Mouse (Mus musculus): Measurements from ENCODE around the gene Dvl3. TPM values are rescaled to one million over a fixed set of nuclear protein-coding genes. Genes with fewer than 3 reads are reported as not detected.
"Not testable (repeated sequence)": the region's sequence is repeated elsewhere in the genome, so short reads cannot be mapped to it uniquely, and the experiment has no call there.

The Dvl3 gene
- polyA plus RNA-seq, 1 experiment from 2014 or later, result 36.2 TPM

DNA sequence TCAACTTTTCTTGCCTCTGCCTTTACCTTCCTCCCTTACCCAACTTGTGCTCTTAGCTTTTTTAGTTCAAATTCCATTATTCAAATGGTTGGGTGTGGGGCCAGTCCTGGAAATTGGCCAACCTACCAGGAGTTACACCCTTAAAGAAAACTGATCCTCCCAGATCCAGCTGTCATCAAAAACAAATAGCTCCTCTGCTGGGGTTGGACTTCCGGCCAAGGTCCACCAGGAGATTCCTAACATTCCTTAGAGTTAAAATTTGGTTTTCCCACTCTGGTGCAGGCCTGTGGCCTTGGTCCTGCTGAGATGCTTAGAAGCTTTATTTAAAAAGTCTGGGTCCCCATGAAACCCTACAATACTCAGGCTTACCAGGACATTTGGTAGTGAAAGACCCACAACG is 38.3 kb upstream of the Dvl3 start:
- no peak overlapping the region for H3K27ac ChIP-seq (ENCODE audit: low read length)
- no peak overlapping the region for H3K4me2 ChIP-seq (ENCODE audit: low read length)
- no peaks in the 10 kb centered on the region for H3K27me3 ChIP-seq (ENCODE audit: control insufficient read depth, insufficient read depth, low read depth, low read length)
- ATAC-seq, result no peak
- no peaks in the 10 kb centered on the region for H3K36me3 ChIP-seq (ENCODE audit: control insufficient read depth, insufficient read depth, low read length)
- no peak overlapping the region for H3K9ac ChIP-seq (ENCODE audit: low read depth, low read length)
- H3K4me1 ChIP-seq (ENCODE audit: control insufficient read depth, insufficient read depth, low read length), result no peaks in the 10 kb centered on the region
- 67% methylated on average over 2 of the region's 2 CpGs for WGBS
- H3K4me3 ChIP-seq (ENCODE audit: low read depth, low read length), result no peak overlapping the region
- H3K9me3 ChIP-seq (replicated peaks; ENCODE audit: control insufficient read depth, low read length, poor library complexity, severe bottlenecking), result no peaks in the 10 kb centered on the region

DNA sequence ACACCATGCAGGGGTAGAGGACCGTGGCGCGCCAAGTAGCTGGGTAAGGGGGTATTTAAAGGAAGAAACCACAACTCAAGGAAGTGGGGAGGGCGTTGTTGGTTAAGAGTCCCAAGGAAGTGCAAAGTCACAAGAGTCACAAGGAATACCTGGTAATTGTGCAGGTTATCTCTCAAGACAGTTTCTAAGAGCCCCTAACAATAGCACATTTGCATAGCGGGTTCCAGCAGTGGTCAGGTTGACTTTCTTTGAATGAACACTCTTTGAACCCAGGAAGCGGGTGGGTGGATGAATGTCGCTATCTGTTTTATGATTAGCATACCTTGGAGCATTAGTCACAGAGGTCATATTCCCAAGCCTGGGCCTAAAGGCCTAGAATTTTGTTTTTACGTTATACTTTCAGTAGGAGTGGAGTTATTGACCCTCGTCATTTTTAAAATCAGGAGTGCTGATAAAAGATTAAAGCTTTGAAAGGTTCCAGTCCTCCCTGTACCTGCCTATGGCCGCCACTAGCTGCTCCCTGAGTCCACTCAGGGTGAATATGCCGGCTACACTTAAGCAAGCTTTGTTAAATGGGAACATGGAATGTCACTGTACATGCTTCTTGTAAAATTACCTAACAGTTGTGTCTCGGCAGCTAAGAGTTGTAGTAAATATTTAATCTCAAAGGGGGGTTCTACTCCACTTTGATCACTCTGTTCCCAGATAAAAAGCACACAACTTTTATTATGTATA is 37.6 kb upstream of the Dvl3 start:
- H3K27ac ChIP-seq (ENCODE audit: low read length); H3K9me3 ChIP-seq (replicated peaks; ENCODE audit: control insufficient read depth, low read length, poor library complexity, severe bottlenecking); H3K4me1 ChIP-seq (ENCODE audit: control insufficient read depth, insufficient read depth, low read length); ATAC-seq; H3K4me3 ChIP-seq (ENCODE audit: low read depth, low read length); H3K9ac ChIP-seq (ENCODE audit: low read depth, low read length); H3K4me2 ChIP-seq (ENCODE audit: low read length); H3K36me3 ChIP-seq (ENCODE audit: control insufficient read depth, insufficient read depth, low read length); H3K27me3 ChIP-seq (ENCODE audit: control insufficient read depth, insufficient read depth, low read depth, low read length): not testable (repeated sequence)
- 96% methylated on average over 12 of the region's 12 CpGs for WGBS

DNA sequence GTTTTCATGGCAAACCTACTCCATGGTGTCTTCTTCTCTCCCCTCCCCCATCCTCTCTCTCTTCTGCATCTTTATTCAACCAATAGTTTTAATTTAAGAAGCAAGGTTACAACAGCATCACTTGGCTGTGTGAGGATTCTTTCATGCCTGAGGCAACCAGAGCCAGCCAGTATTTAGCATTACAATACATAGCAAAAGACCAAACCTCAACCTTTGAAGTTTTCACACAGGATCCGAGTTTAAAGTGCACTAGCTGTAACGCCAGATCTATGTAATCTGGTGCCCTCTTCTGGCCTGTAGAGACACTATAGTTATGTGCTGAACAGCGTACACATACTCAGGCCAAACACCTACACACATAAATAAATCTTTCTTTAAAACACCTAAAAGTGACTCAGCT is 36.7 kb upstream of the Dvl3 start:
- H3K9me3 ChIP-seq (replicated peaks; ENCODE audit: control insufficient read depth, low read length, poor library complexity, severe bottlenecking), result no peaks in the 10 kb centered on the region
- no peaks in the 10 kb centered on the region for H3K27me3 ChIP-seq (ENCODE audit: control insufficient read depth, insufficient read depth, low read depth, low read length)
- WGBS, result 27% methylated on average over 3 of the region's 3 CpGs
- no peak overlapping the region for H3K4me2 ChIP-seq (ENCODE audit: low read length)
- H3K9ac ChIP-seq (ENCODE audit: low read depth, low read length), result no peak overlapping the region
- no peak for ATAC-seq
- no peak overlapping the region for H3K27ac ChIP-seq (ENCODE audit: low read length)
- no peak overlapping the region for H3K4me3 ChIP-seq (ENCODE audit: low read depth, low read length)
- H3K36me3 ChIP-seq (ENCODE audit: control insufficient read depth, insufficient read depth, low read length), result no peaks in the 10 kb centered on the region
- no peaks in the 10 kb centered on the region for H3K4me1 ChIP-seq (ENCODE audit: control insufficient read depth, insufficient read depth, low read length)

DNA sequence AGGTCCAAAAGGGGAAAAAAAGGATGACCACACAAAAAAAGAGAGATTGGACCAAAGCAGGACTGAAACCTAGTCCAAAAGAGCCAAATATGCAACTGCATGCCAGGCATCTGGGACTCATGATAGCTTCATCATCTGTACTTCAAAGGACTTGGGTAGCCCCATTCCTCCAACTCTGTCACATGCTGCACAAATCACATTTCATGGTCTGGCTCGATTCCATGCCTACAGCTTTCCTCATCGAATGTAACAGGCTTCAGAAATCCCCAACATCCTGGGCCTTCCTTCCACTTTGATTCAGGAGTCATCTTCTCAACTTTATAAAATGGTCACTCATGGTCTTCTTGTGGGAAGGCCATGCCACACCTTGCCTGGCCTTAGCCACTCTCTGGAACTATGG is 35.0 kb upstream of the Dvl3 start:
- Histone ChIP-seq H3K9ac (ENCODE audit: low read depth, low read length) (no peak overlapping the region), H3K9me3 (replicated peaks; ENCODE audit: control insufficient read depth, low read length, poor library complexity, severe bottlenecking) (no peaks in the 10 kb centered on the region), H3K4me2 (ENCODE audit: low read length) (no peak overlapping the region), H3K36me3 (ENCODE audit: control insufficient read depth, insufficient read depth, low read length) (no peaks in the 10 kb centered on the region), H3K27me3 (ENCODE audit: control insufficient read depth, insufficient read depth, low read depth, low read length) (no peaks in the 10 kb centered on the region), H3K4me1 (ENCODE audit: control insufficient read depth, insufficient read depth, low read length) (no peaks in the 10 kb centered on the region), H3K27ac (ENCODE audit: low read length) (no peak overlapping the region), H3K4me3 (ENCODE audit: low read depth, low read length) (no peak overlapping the region)
- ATAC-seq, result no peak
- 46% methylated on average over 2 of the region's 2 CpGs for WGBS

DNA sequence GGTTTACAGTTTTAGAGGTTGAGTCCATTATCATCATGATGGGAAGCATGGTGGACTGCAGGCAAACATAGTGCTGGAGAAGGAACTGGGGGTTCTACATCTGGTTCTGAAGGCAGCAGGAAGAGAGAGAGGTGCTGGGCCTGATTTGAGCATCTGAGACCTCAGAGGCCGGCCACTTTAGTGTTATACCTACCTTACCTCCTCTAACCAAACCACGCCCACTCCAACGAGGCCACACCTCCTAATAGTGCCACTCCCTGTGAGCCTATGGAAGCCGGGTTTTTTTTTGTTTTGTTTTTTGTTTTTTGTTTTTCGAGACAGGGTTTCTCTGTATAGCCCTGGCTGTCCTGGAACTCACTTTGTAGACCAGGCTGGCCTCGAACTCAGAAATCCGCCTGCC is 33.1 kb upstream of the Dvl3 start:
- not testable (repeated sequence) for H3K4me3 ChIP-seq (ENCODE audit: low read depth, low read length); H3K27me3 ChIP-seq (ENCODE audit: control insufficient read depth, insufficient read depth, low read depth, low read length); H3K4me2 ChIP-seq (ENCODE audit: low read length); H3K9me3 ChIP-seq (replicated peaks; ENCODE audit: control insufficient read depth, low read length, poor library complexity, severe bottlenecking); ATAC-seq; H3K27ac ChIP-seq (ENCODE audit: low read length); H3K9ac ChIP-seq (ENCODE audit: low read depth, low read length); H3K4me1 ChIP-seq (ENCODE audit: control insufficient read depth, insufficient read depth, low read length); H3K36me3 ChIP-seq (ENCODE audit: control insufficient read depth, insufficient read depth, low read length)
- 98% methylated on average over 5 of the region's 7 CpGs for WGBS

DNA sequence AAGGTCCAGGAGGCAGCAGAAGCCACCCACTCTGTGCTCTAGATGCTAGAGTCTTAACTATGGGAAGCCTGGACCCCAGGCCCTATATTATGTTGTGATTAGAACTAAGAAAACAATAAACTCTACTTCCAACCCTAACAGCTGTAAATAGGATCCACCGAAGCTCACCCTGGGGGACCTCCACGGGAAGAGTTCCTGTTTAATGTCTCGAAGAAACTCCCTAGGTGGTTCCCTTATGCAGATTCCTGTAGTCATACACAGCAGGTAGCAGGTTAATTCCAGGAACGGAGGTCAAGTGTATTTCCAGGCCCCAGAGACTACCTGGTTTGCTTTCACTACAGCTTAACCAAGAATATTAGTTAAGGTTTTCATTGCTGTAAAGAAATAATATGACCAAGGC is 31.7 kb upstream of the Dvl3 start:
- H3K4me1 ChIP-seq (ENCODE audit: control insufficient read depth, insufficient read depth, low read length), result no peaks in the 10 kb centered on the region
- 42% methylated on average over 4 of the region's 4 CpGs for WGBS
- H3K27ac ChIP-seq (ENCODE audit: low read length), result no peak overlapping the region
- no peaks in the 10 kb centered on the region for H3K27me3 ChIP-seq (ENCODE audit: control insufficient read depth, insufficient read depth, low read depth, low read length)
- no peaks in the 10 kb centered on the region for H3K36me3 ChIP-seq (ENCODE audit: control insufficient read depth, insufficient read depth, low read length)
- H3K9ac ChIP-seq (ENCODE audit: low read depth, low read length), result no peak overlapping the region
- no peaks in the 10 kb centered on the region for H3K9me3 ChIP-seq (replicated peaks; ENCODE audit: control insufficient read depth, low read length, poor library complexity, severe bottlenecking)
- no peak for ATAC-seq
- no peak overlapping the region for H3K4me3 ChIP-seq (ENCODE audit: low read depth, low read length)
- H3K4me2 ChIP-seq (ENCODE audit: low read length), result no peak overlapping the region

DNA sequence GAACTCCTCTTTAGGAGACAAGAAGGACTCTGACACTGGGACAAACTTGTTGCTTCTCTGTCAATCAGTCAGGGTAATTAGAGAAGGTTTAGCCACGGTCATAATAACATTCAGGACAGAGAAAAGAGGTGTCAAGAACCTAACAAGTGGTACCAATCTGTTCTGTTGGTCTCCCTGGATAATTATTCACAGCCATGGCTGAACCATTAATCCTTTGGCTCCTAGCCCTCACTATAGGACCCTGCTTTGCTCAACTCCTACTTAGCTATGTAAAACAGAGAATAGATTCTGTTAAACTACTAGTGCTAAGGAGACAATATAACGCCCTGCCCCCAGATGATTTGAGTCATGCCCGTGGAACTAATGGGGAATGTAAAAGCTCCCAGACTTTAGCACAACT is 30.7 kb upstream of the Dvl3 start:
- ATAC-seq, result no peak
- no peak overlapping the region for H3K4me2 ChIP-seq (ENCODE audit: low read length)
- no peak overlapping the region for H3K27ac ChIP-seq (ENCODE audit: low read length)
- WGBS, result 55% methylated on average over 3 of the region's 3 CpGs
- no peaks in the 10 kb centered on the region for H3K27me3 ChIP-seq (ENCODE audit: control insufficient read depth, insufficient read depth, low read depth, low read length)
- no peaks in the 10 kb centered on the region for H3K9me3 ChIP-seq (replicated peaks; ENCODE audit: control insufficient read depth, low read length, poor library complexity, severe bottlenecking)
- H3K4me3 ChIP-seq (ENCODE audit: low read depth, low read length), result no peak overlapping the region
- H3K9ac ChIP-seq (ENCODE audit: low read depth, low read length), result no peak overlapping the region
- no peaks in the 10 kb centered on the region for H3K4me1 ChIP-seq (ENCODE audit: control insufficient read depth, insufficient read depth, low read length)
- H3K36me3 ChIP-seq (ENCODE audit: control insufficient read depth, insufficient read depth, low read length), result no peaks in the 10 kb centered on the region

DNA sequence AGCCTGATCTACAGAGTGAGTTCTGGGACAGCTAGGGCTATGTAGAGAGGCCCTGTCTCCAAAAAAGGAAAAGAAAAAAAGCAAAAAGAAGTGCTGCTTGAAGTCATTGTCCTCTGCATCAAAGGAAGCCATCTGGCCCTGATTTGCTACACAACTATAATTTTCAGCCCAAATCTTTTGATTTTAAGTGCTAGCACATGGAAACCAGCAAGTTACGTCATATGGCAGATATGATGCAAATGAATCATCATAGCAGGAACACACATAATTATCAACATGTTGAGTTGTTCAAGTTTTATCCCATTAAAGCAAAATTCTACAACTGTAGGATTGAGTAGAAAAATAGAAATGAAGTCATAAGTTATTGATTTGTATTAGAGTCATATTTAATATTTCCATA is 28.6 kb upstream of the Dvl3 start:
- Histone ChIP-seq H3K27me3 (ENCODE audit: control insufficient read depth, insufficient read depth, low read depth, low read length) (no peaks in the 10 kb centered on the region), H3K4me1 (ENCODE audit: control insufficient read depth, insufficient read depth, low read length) (no peaks in the 10 kb centered on the region), H3K4me2 (ENCODE audit: low read length) (no peak overlapping the region), H3K9me3 (replicated peaks; ENCODE audit: control insufficient read depth, low read length, poor library complexity, severe bottlenecking) (no peaks in the 10 kb centered on the region), H3K4me3 (ENCODE audit: low read depth, low read length) (no peak overlapping the region), H3K27ac (ENCODE audit: low read length) (no peak overlapping the region), H3K36me3 (ENCODE audit: control insufficient read depth, insufficient read depth, low read length) (no peaks in the 10 kb centered on the region), H3K9ac (ENCODE audit: low read depth, low read length) (no peak overlapping the region)
- ATAC-seq, result no peak
- WGBS, result 90% methylated on average over 1 of the region's 1 CpGs

DNA sequence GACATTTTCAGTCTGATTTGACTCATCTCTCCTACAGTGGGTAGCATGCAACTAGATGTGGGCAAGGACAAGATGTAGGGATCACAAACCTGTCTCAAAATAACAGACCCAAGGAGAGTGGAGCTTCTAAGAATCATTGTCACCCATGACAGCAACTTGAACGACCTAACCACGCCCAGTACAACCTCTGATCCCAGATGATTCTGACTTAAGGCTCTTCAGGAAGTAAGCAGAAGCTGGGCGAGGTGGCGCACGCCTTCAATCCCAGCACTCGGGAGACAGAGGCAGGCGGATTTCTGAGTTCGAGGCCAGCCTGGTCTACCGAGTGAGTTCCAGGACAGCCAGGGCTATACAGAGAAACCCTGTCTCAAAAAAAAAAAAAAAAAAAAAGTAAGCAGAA is 28.0 kb upstream of the Dvl3 start:
- H3K4me3 ChIP-seq (ENCODE audit: low read depth, low read length); H3K27ac ChIP-seq (ENCODE audit: low read length); H3K4me1 ChIP-seq (ENCODE audit: control insufficient read depth, insufficient read depth, low read length); H3K9ac ChIP-seq (ENCODE audit: low read depth, low read length); H3K27me3 ChIP-seq (ENCODE audit: control insufficient read depth, insufficient read depth, low read depth, low read length); H3K4me2 ChIP-seq (ENCODE audit: low read length); ATAC-seq; H3K9me3 ChIP-seq (replicated peaks; ENCODE audit: control insufficient read depth, low read length, poor library complexity, severe bottlenecking); H3K36me3 ChIP-seq (ENCODE audit: control insufficient read depth, insufficient read depth, low read length): not testable (repeated sequence)
- 83% methylated on average over 9 of the region's 9 CpGs for whole genome bisulfite sequencing
